Mouse (Mus musculus) cortical plate, adult 2 months (tissue): ENCODE data around the gene Diexf.

ENCODE experiments used
- CTCF ChIP-seq: fragments of 200-500 bp; IDR thresholded peaks from 2 replicates; pipeline ENCODE4 v1.5.1; 2011; ENCODE audit warnings: mild to moderate bottlenecking, control low read depth, low read length; ENCODE audit not compliant: insufficient read depth; ENCODE audit errors: extremely low read depth
- POLR2A ChIP-seq: fragments of 200-500 bp; IDR thresholded peaks from 2 replicates; pipeline ENCODE4 v1.6.1; 2011; ENCODE audit warnings: mild to moderate bottlenecking, low read length, control low read depth; ENCODE audit not compliant: insufficient read depth; ENCODE audit errors: extremely low read depth

DNA sequence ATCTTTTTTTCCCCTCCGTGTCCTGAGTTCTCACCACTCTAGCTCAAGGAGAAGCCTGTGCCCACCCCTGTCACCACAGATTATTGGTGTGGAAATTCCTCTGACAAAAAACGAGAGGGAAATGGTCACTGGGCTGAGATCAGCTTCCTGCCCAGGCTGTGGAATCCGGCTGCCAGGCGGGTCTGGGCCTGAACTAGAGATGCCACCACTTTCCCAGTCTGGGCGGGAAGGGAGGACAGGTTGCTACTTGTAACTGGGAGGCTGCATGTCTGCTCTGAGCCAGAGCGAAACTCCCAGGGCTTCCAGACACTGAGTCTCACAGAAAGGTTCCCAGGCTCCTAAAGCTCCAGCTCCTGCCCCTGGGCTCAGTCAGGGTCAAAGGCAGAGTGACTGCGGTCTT lies 11.0 kb upstream of the Diexf start:
- no peak for TF ChIP-seq CTCF
- TF ChIP-seq POLR2A = no peak
